Mouse (Mus musculus): ENCODE results near the gene Mthfsd. TPM values are rescaled to one million over a fixed set of nuclear protein-coding genes. Genes with fewer than 3 reads are reported as not detected.

Gene Mthfsd
- total and polyA plus RNA-seq, 3 experiments = 46.1 to 62.6 TPM; not detected in 1

DNA sequence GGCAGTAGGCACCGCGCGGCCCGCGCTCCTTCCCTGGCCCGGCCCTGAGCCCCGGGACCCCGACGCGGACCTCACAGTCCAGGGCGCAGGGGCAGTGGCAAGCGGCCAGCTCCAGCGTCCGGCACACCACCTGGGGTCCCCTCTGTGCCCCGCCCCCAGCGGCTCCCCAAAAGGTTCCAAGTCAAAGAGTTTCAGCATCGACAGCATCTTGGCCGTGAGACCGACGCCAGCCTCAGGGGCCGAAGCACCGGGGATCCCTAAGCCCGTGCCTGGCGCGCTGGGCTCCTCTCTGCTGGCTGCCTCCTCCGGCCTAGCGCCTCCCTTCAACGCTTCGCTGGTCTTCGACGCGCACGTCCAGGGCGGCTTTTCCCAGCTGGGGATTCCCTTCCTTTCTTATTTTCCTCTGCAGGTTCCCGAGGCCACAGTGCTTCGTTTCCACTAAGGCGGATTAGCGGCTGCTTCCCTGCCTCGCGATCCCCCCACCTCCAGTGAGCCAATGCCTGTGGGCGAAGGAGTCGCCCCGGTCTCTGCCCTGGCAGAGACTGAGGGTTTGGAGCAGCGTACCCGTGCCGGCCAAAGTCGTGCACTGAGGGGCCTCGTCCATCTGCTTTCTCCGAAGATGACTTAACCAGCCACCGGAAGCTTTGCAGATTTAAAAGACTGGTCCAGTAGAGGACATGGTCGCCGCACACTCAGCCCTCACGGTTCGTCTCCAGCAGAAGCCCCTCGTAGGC lies 20.5 kb upstream of the Mthfsd start:
- H3K36me3 ChIP-seq (ENCODE audit: control insufficient read depth in 1 of 2, insufficient read depth in 2 of 2, low read length in 2 of 2) = no peaks in the 10 kb centered on the region
- no peak overlapping the region for H3K9ac ChIP-seq (ENCODE audit: control insufficient read depth, low read depth, low read length, poor library complexity, severe bottlenecking)
- DNase-seq (ENCODE audit: low read depth, low spot score) = no peak
- TF ChIP-seq SMC3 (IDR thresholded peaks at IDR 0.05; ENCODE audit: low read depth, low read length) = no peak
- TF ChIP-seq E2F4 (IDR thresholded peaks at IDR 0.05; ENCODE audit: borderline replicate concordance, low read depth, low read length) = no peak
- TF ChIP-seq POLR2AphosphoS2 (IDR thresholded peaks at IDR 0.05; ENCODE audit: low read length) = no peak
- TF ChIP-seq MEF2A (IDR thresholded peaks at IDR 0.05; ENCODE audit: extremely low read depth, insufficient replicate concordance, low read depth, low read length, poor library complexity, severe bottlenecking) = no peak
- TF ChIP-seq MAFK (IDR thresholded peaks at IDR 0.05; ENCODE audit: borderline replicate concordance, low read depth, low read length) = no peak
- TF ChIP-seq RAD21 (IDR thresholded peaks at IDR 0.05; ENCODE audit: low read depth, low read length) = no peak
- no peak for TF ChIP-seq NRF1 (IDR thresholded peaks at IDR 0.05; ENCODE audit: insufficient read depth, low read depth, low read length, poor library complexity, severe bottlenecking)
- no peak for TF ChIP-seq MAZ (IDR thresholded peaks at IDR 0.05; ENCODE audit: low read depth, low read length)
- TF ChIP-seq USF2 (IDR thresholded peaks at IDR 0.05; ENCODE audit: borderline replicate concordance in 1 of 2, insufficient read depth in 1 of 2, low read depth in 1 of 2, low read length in 2 of 2) = no peak
- TF ChIP-seq SIN3A (IDR thresholded peaks at IDR 0.05; ENCODE audit: low read length) = no peak
- TF ChIP-seq ZKSCAN1 (IDR thresholded peaks at IDR 0.05; ENCODE audit: low read depth, low read length) = no peak
- TF ChIP-seq TAL1 (IDR thresholded peaks at IDR 0.05; ENCODE audit: low read length) = no peak
- no peak for TF ChIP-seq ZC3H11A (IDR thresholded peaks at IDR 0.05; ENCODE audit: low read depth, low read length)
- no peak for TF ChIP-seq POLR2AphosphoS5 (IDR thresholded peaks at IDR 0.05; ENCODE audit: borderline replicate concordance, low read depth, low read length)
- TF ChIP-seq CHD1 (IDR thresholded peaks at IDR 0.05; ENCODE audit: low read depth, low read length) = no peak
- no peak for TF ChIP-seq JUND (IDR thresholded peaks at IDR 0.05; ENCODE audit: low read depth, low read length)
- TF ChIP-seq UBTF (IDR thresholded peaks at IDR 0.05; ENCODE audit: borderline replicate concordance, insufficient read depth, low read depth, low read length) = no peak
- no peak for TF ChIP-seq TBP (IDR thresholded peaks at IDR 0.05; ENCODE audit: low read depth, low read length)
- TF ChIP-seq ELF1 (IDR thresholded peaks at IDR 0.05; ENCODE audit: low read depth, low read length) = no peak
- no peaks in the 10 kb centered on the region for H3K27me3 ChIP-seq (ENCODE audit: control insufficient read depth in 1 of 2, insufficient read depth in 2 of 2, low read length in 2 of 2)
- H3K9me3 ChIP-seq (replicated peaks; ENCODE audit: insufficient read depth, low read length) = no peaks in the 10 kb centered on the region
- H3K4me3 ChIP-seq (ENCODE audit: control insufficient read depth in 1 of 2, insufficient read depth in 1 of 2, low read depth in 2 of 2, low read length in 2 of 2) = no peak overlapping the region
- H3K4me1 ChIP-seq (ENCODE audit: control insufficient read depth in 1 of 2, insufficient read depth in 2 of 2, low read length in 2 of 2) = no peaks in the 10 kb centered on the region; a peak in 1 of 4 replicates
- no peaks in the 10 kb centered on the region; the same call in 1 of the 2 replicates for H3K79me2 ChIP-seq (ENCODE audit: control insufficient read depth, insufficient read depth, low read length, poor library complexity)
- no peak overlapping the region for H3K27ac ChIP-seq (ENCODE audit: control insufficient read depth, low read depth, low read length)

Data from MEL (cell line).